Mouse (Mus musculus) adrenal gland, adult (tissue): ENCODE measurements around the gene Rfwd3.
"Not testable (repeated sequence)": the region's sequence is repeated elsewhere in the genome, so short reads cannot be mapped to it uniquely, and the experiment has no call there.

ENCODE experiments used
- DNase-seq, 2 experiments: peaks; one replicate each; pipeline ENCODE4 v3.0.0; 2022 to 2023; ENCODE audit warnings: low spot score in 1 of 2; ENCODE audit not compliant: inconsistent age in 2 of 2

Rfwd3 gene

GRCm38 (mm10) chr8:111290586-111290985 is 9.4 kb downstream of the Rfwd3 start:
- DNase-seq = no peak

- DNase-seq = no peak
These were observed 14.4 kb downstream of the Rfwd3 start for GRCm38 (mm10) chr8:111285603-111286002.

DNA sequence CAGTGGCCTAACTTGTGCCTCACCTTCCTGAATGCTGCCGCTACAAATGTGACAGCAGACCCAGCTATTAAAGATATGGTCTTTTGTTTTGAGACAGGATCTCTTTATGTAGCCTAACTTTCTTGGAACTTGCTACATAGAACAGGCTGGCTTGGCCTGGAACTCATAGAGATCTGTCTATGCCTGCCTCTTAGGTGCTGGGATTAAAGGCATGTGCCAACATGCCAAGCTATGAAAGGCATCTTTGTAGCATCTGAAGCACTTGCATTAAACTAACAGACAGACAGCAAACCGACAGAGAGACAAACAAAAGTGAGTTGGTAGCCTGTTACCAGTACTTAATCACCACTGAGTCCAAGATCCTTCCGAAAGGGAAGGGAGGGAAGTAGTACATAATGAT is 17.9 kb downstream of the Rfwd3 start:
- DNase-seq = no peak

- no peak for DNase-seq
These were observed 31.7 kb downstream of the Rfwd3 start for GRCm38 (mm10) chr8:111268277-111268676.

DNA sequence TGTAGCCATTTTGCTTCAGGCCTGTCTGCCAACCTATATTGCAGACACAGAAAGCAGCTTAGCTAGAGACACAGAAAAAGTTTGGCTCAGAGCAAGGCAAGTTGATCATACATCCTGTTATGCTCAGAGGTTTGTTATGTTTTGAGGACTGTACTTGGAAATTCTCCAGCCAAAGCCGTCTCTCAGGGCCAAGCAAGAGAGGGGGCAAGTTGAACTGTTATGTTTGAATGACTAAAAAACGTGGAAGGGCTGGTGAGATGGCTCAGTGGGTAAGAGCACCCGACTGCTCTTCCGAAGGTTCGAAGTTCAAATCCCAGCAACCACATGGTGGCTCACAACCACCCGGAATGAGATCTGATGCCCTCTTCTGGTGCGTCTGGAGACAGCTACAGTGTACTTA is 33.9 kb downstream of the Rfwd3 start:
- not testable (repeated sequence) for DNase-seq

GRCm38 (mm10) chr8:111264693-111265220 is 35.3 kb downstream of the Rfwd3 start:
- no peak for DNase-seq

GRCm38 (mm10) chr8:111261981-111262381 is 38.0 kb downstream of the Rfwd3 start:
- peak in 1 of 2 experiments; percentile 54 for DNase-seq

- no peak for DNase-seq
These were observed 39.8 kb downstream of the Rfwd3 start for GRCm38 (mm10) chr8:111260251-111260650.

GRCm38 (mm10) chr8:111259408-111259741 is 40.6 kb downstream of the Rfwd3 start:
- no peak for DNase-seq

- peak; percentile 95 to 99 for DNase-seq
These were observed 41.2 kb downstream of the Rfwd3 start, which contains the start of gene Glg1 for GRCm38 (mm10) chr8:111258631-111259407. Gene Glg1 (minus strand): TSS chr8:111259216.

- no peak for DNase-seq
These were observed 41.9 kb downstream of the Rfwd3 start for GRCm38 (mm10) chr8:111258010-111258630.

DNA sequence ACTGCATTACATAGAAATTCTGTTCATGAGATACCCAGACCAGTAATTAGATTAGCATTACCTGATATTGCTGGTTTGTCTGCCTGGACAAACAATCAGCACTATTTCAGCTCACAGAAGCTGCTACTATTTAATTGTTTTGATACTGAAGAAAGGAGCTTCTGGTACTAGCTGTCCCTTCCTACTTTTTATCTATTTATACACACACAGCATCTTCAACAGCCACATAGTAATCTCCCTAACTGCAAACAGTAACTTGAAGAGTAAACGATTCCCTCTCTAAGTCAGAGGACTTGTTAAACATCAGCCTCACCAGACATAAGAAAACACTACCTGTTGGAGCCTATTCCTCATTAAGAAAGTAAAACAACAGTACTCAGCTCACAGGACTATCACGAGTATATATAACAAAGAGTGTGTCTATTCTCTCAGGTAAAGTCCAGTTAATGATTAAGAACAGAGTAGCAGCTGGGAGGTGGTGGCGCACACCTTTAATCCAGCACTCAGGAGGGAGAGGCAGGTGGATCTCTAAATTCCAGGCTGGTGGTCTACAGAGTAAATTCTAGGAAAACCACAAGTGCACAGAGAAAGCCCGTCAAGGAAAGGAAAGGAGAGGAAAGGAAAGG is 47.4 kb downstream of the Rfwd3 start:
- no peak for DNase-seq

DNA sequence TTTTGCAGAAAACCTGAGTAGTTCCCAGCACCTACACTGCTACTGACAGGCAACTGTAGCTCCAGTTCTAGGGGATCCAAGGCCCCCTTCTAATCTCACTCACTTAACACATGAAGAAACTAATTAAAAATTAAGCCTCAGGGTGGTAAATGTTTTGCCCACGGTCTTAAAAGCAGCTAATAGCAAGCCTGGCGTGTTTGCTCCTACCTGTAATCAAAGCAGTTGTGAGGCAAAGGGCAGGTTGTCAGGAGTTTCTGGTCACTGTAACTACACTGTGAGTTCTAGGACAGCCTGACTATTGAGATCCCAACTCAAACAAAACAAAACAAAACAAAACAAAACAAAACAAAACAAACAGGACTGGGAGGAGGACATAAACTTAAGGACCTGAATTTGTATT is 49.9 kb downstream of the Rfwd3 start:
- DNase-seq = no peak

DNA sequence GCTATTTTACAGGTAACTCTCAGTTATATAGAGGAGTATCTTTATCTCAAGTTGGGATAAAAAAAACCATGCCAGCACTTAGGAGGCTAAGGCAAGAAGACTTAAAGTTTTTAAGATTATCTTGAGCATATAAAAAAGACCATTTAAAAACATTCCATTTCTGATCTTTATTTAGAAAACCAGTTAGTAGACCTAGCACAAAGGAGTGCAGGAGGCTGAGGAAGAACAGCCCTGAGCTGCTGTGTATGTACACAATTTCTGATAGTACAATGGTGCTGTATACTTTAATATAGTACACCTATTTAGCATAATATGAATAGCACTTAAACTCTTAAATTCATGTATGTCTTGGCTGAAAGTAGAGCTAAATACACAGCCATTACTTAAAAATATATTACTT is 51.9 kb downstream of the Rfwd3 start:
- DNase-seq = no peak

- DNase-seq = not testable (repeated sequence)
These were observed 53.2 kb downstream of the Rfwd3 start for GRCm38 (mm10) chr8:111246864-111247263.

- DNase-seq = peak in 1 of 2 experiments; percentile 69
These were observed 53.7 kb downstream of the Rfwd3 start for GRCm38 (mm10) chr8:111246287-111246830.

GRCm38 (mm10) chr8:111237301-111237700 is 62.7 kb downstream of the Rfwd3 start:
- peak; percentile 65 to 86 for DNase-seq

- peak in 1 of 2 experiments; percentile 49 for DNase-seq
These were observed 66.3 kb downstream of the Rfwd3 start for GRCm38 (mm10) chr8:111233730-111234129.

DNA sequence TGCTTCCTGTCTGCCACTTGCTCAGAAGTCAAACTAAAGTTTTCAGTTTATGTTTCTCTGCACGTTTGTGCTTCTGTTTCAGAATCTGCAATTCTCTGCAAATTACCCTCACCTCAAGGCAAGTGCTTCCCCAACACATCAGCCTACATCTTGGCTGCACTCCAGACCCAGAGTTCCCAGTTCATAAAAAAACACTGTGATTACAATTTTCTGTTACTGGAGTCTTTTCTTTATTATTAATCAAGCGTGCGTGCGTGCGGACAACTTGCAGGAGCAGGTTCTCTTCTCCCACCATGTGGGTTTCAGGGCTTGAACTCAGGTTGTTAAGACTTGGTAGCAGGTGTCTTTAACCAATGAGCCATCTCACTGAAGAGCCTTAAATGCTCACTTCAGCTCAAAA is 75.9 kb downstream of the Rfwd3 start:
- DNase-seq = no peak
